Mouse (Mus musculus) megakaryocyte progenitor cell, adult 5-6 weeks (primary cell): ENCODE results near the gene Olfr218. TPM values are rescaled to one million over a fixed set of nuclear protein-coding genes. Genes with fewer than 3 reads are reported as not detected.

Source experiments
- ATAC-seq: replicated peaks from 2 replicates; pipeline ENCODE4 v1.8.0; 2016; ENCODE audit warnings: mild to moderate bottlenecking, moderate TSS enrichment, inconsistent platforms; ENCODE audit not compliant: poor library complexity
- total RNA-seq, 2 experiments: library from RNA; stranded (forward) in 1 of 2; stranded (reverse) in 1 of 2; fragments of 157-497, 149-512 nt in 1 of 2; fragments of 200-1000 nt in 1 of 2; gene quantifications; 2 replicates each; pipeline versions ENCODE4 v1.2.3 to v1.2.4; 2015 to 2017

The Olfr218 gene
- total RNA-seq (2015): not detected in 2 replicates
- not detected in 2 replicates for total RNA-seq (2017)

DNA sequence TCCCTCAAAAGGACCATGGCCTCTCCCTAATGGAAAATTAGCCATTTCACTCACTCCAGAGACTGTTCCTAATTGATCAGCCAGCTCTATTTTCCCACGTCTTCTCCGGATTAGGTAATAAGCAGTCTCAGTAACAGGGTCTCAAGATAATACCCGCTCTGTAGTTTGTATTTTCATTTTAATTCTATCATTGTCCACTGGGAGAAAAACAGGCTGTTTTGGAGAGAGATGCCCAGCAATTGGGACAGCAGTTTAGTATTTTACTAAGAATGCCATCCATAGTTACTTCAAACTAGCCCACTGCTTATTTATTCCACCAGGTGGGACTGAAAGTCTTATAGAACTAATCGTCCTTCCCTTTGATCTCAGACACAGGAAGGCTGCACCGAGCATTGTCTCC, at the start of gene Olfr218:
Gene Olfr218 (plus strand): TSS at position 301 of the 400 bp plus-strand sequence.
- ATAC-seq: no peak

DNA sequence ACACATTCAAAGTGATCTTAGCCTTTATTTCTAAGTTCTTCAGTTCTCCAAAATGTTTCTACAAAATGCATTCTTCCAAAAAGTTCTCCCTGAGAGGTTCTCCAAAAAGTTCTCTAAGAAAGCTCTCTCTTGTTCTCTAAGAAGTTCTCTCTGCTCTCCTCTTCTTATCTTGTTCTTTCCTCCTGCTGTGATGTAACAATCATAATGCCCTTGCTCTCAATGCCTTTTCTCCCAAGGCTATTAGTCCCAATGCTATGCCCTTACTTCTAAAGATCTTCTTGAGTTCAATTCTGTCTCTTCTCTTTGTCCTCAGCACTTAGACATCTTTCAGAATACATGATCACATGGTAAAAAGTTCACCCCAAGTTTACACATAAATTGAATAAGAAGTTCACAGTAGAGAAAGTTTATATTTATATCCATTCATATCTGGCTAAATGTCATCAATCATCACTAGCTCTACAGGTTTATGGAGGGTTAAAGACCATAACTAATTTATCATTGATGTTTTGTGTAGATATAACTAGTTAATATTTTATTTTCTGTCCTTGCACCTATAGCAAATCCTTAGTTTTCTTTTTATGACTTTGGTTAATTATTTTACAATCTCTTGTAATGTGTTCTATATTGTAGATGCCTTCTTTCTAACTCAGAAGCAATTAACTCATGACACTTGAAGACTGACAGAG, 23.3 kb upstream of the Olfr218 start:
- ATAC-seq: no peak

DNA sequence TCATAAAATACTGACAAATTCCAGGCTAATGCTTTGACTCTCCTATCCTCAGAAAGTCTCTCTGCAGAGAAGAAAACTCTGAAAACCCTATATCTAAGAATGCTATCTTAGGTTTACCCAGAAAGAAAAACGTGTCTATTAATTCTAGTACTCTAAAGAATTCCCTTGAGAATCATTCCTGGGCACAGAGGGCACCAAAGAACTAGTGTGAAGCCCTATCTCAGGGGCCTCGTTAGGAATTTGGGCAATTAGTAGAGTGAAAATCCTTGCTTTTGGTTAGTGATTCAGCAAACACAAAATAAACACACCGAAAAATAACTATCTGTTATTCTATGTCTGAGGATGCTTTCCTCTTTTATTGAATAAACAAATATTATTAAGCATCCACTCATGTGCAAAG, 7.1 kb upstream of the Olfr218 start, which contains the start of gene Olfr1406:
Gene Olfr1406 (minus strand): TSS at position 101 of the 400 bp plus-strand sequence.
- no peak for ATAC-seq

DNA sequence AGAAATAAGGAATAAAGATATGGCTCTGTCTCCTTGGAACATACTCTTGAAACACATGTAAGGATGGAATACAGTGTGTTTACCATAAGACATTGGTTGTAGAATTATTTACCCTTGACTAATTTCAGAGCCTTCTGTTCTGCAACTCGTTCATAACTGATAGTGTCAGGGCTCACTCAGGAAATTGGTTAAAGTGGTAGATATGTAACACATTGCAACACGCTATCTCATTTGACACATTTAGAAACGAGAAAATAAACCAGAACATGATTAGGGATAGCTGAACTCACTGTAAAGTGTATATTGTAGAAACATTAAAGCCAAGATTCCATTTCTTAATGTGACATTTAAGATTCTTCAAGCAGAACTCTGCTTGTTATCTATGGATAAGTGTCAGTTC, 5.5 kb upstream of the Olfr218 start:
- peak; percentile 69 for ATAC-seq

DNA sequence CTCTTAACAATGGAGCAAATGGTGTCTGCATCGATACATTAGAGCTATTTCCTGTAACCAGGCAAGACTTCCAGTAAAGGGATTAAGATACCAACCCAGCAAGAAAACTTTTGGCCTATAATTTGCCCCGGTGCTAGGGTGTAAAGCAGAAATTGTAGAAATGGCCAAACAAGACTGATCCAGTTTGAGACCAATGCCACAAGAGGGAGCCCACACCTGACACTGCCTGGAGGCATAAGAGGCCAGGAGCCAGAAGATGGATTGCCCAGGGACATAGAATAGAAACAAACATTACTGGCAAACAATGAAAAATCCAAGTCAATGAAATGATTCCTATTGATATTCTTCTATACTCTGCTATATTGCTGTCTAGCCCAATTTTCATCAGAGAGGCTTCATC, 1.2 kb upstream of the Olfr218 start:
- ATAC-seq: 0 out of 2 replicates have a peak, but pooled peaks have one; percentile 48

DNA sequence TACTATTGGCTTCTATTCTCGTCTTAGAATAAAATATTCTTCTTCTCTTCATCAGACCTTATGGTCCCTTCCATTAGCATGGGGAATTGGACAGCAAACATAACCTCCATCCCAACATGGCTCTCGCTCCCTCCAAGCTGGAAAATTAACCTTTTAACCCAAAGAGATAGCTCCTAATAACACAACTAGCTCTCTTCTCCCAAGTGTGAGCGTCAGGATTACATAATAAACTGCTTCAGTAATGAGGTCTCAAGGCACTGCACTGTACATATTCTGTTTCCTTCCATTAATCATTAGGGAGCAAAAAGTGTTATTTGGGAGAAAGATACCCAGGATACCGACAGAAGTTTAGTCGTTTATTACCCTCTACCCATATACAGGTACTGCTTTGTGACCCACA, 14.5 kb downstream of the Olfr218 start, which contains the start of gene Olfr1404:
Gene Olfr1404 (plus strand): TSS at position 301 of the 400 bp plus-strand sequence.
- no peak for ATAC-seq

DNA sequence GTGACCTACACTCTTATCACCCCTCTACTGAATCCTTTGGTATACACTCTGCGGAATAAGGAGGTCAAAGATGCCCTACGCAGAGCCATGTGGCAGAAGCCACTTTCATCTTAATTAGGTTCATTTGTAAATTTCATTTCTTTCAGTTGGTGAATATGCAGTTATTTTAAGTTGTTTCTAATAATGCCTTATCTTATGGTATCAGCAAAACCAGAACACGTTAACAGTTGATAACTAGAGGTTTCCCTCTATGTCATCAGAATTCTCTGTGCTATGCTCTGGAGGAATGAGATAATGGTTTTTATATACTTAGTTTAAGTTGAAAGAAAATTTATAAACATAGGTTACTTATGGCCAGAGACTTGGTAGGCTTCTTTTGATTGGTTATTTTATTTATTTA, 18.9 kb downstream of the Olfr218 start:
- peak; percentile 55 for ATAC-seq

DNA sequence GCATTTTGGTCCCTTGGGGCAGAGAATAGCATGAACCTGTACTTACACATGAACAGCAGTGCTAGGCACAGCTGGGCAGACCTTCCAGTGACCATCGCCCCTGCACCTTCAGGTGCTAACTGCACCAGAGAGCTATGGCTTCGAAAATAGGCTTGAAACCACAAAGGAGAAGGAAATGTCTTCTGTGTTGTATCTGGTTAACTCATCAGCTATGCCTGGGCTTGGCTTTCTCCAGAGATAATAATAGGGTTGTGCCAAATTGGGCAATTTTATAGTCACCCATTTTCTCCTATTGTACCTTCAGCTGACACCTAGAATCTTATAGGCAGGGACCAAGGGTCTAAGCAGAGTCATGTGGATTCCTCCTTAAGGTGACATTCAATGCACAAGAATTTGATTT, 29.5 kb downstream of the Olfr218 start, which contains the start of gene Fcer1a:
Gene Fcer1a (minus strand): TSS at position 134 of the 400 bp plus-strand sequence.
- ATAC-seq: peak; percentile 39

DNA sequence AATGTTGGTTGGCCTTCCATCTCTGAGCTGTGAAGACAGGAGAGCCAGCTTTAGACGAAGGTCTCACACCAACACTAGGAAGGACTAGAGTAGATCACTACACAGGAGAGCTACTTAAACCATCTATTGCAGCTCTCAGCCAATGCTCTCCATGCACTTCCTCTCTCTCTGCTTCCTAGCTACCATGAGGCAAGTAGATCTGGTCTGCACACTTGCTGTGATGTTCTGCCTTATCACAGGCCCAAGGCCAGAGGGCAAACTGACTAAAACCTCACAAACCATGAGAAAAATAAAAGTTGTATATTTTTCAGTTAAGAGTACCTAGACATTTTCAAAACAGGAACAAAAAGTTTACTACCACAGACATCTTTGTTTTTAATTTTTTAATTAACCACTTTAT, 39.4 kb downstream of the Olfr218 start:
- ATAC-seq: peak; percentile 70

DNA sequence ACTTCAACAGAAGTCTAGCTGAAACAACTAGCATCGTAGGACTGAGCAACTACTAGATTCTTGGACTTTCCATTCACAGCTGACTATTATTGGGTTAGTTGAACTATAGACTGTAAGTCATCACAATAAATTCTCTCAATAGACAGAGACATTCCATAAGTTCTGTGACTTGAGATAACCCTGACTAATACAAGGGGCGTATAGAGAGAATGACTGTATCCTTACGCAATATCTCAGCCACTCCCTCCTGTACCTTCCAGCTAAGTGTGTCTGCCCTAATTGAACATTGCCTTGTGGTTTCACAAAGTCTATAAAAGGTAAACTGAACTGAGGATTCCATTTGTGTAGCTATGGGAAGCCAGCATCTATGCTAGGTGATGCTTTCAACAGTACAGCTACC, 52.3 kb downstream of the Olfr218 start:
- no peak for ATAC-seq

Other genes starting within 250 kb of the Olfr218 start
- gene Olfr16, start 247.4 kb upstream of the Olfr218 start, total RNA-seq (2015): not detected in 2 replicates
- not detected in 2 replicates for gene Olfr16, start 247.4 kb upstream of the Olfr218 start, total RNA-seq (2017)
- gene Olfr1408, start 60.4 kb upstream of the Olfr218 start, total RNA-seq (2015): not detected in 2 replicates
- not detected in 2 replicates for gene Olfr1408, start 60.4 kb upstream of the Olfr218 start, total RNA-seq (2017)
- not detected in 2 replicates for gene Olfr1406, start 7.2 kb upstream of the Olfr218 start, total RNA-seq (2015)
- gene Olfr1406, start 7.2 kb upstream of the Olfr218 start, total RNA-seq (2017): not detected in 2 replicates
- gene Olfr1404, start 14.6 kb downstream of the Olfr218 start, total RNA-seq (2015): not detected in 2 replicates
- not detected in 2 replicates for gene Olfr1404, start 14.6 kb downstream of the Olfr218 start, total RNA-seq (2017)
- gene Fcer1a, start 29.4 kb downstream of the Olfr218 start, total RNA-seq (2015): 7.9 and 8.0 TPM in 2 replicates
- gene Fcer1a, start 29.4 kb downstream of the Olfr218 start, total RNA-seq (2017): 0.74 and 3.7 TPM in 2 replicates
- not detected in 2 replicates for gene Olfr418, start 68.2 kb downstream of the Olfr218 start, total RNA-seq (2015)
- not detected in 2 replicates for gene Olfr418, start 68.2 kb downstream of the Olfr218 start, total RNA-seq (2017)
- gene Mptx2, start 80.0 kb downstream of the Olfr218 start, total RNA-seq (2015): not detected in 2 replicates
- gene Mptx2, start 80.0 kb downstream of the Olfr218 start, total RNA-seq (2017): not detected in 2 replicates
- not detected in 2 replicates for gene Ackr1, start 135.9 kb downstream of the Olfr218 start, total RNA-seq (2015)
- not detected in 2 replicates for gene Ackr1, start 135.9 kb downstream of the Olfr218 start, total RNA-seq (2017)
- gene Aim2, start 153.1 kb downstream of the Olfr218 start, total RNA-seq (2015): 56.5 and 62.8 TPM in 2 replicates
- gene Aim2, start 153.1 kb downstream of the Olfr218 start, total RNA-seq (2017): 65.3 and 67.4 TPM in 2 replicates
- 0.22 TPM in 1 of 2 replicates, not detected in the other for gene Cadm3, start 169.9 kb downstream of the Olfr218 start, total RNA-seq (2015)
- 0.14 TPM in 1 of 2 replicates, not detected in the other for gene Cadm3, start 169.9 kb downstream of the Olfr218 start, total RNA-seq (2017)